Comparison of ENCODE assay signal across 12 mouse cellular contexts in the genomic region with DNA sequence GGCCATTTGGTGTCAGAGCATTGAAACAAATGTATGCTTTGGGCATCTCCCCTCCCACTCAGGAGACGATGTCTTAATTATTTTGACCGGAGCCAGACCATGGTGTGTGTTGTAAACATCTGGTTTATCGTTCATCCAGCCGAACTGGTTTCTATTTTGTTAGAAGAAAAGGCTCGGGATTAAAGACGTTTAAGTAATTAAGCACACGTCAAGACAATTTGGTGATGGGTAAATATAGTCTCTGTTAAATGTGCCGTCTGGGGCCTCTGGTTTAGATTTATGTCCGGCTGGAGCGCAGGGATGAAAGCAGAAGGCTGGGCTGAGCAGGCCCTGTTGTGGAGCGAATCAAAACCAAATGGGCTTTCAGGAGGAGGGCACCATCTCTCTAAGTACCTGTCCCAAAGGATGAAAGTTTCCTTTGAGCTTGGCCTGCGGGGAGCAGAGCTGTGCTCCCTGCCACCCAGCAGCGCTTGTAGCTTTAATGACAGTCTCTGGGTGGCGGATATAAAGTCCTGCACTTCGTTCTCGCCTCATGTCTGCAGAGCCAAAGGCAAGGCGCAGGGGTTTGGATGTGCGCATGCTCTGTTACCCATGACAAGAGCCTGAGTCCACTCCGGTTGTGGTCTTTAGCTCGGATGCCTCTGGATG.
DNase-seq lines count a peak whose midpoint lies in the region; ATAC-seq lines count a peak whose summit lies in the region.
"Had no signal": no experiment of that assay in that cellular context is flagged by ENCODE, and none has a peak within 500 bp of the region (broad histone marks: within the 10 kb centered on the region; RNA-seq: fewer than 3 reads in every experiment).

No protein-coding gene starts in this region.

- H3K27ac ChIP-seq in embryonic facial prominence, embryonic 13.5 days, result peak overlapping the region; percentile 55
- H3K27ac ChIP-seq in stomach, embryonic 14.5 days (ENCODE audit: low read length), result no peak overlapping the region

- peak; percentile 37 to 51 for DNase-seq in kidney, postnatal 4 days
- no peak for DNase-seq in kidney, postnatal 25 days
- DNase-seq in mesoderm, embryonic 11.5 days (ENCODE audit: low read depth, low spot score), result peak; percentile 68
- DNase-seq in ovary, postnatal 14 days (ENCODE audit: low spot score), result no peak
- no peak for DNase-seq in gastrocnemius, postnatal 10 days
- DNase-seq: cerebellum, adult 11-12 months; heart, adult 11 months; left cerebral cortex, postnatal 4 days; right cerebral cortex, postnatal 25 days had no signal

- H3K9me3 ChIP-seq in embryonic facial prominence, embryonic 13.5 days, result no peaks in the 10 kb centered on the region
- no peaks in the 10 kb centered on the region for H3K9me3 ChIP-seq in stomach, embryonic 14.5 days (ENCODE audit: control insufficient read depth, low read depth, low read length)
- H3K9me3 ChIP-seq: megakaryocyte, embryonic 14.5 days had no signal

- H3K36me3 ChIP-seq in embryonic facial prominence, embryonic 13.5 days, result no peaks in the 10 kb centered on the region
- H3K36me3 ChIP-seq in stomach, embryonic 14.5 days (ENCODE audit: control insufficient read depth, insufficient read depth, low read length), result no peaks in the 10 kb centered on the region

- H3K9ac ChIP-seq in embryonic facial prominence, embryonic 13.5 days, result peak overlapping the region; percentile 62
- H3K9ac ChIP-seq in stomach, embryonic 14.5 days (replicated peaks; ENCODE audit: low read depth, low read length), result no peak overlapping the region

- H3K4me1 ChIP-seq in embryonic facial prominence, embryonic 13.5 days, result peaks cover 34% of the 10 kb centered on the region
- 0 out of 2 replicates have a peak, but pooled peaks cover 5% of the 10 kb centered on the region for H3K4me1 ChIP-seq in stomach, embryonic 14.5 days (ENCODE audit: control insufficient read depth, insufficient read depth, low read length)
- H3K4me1 ChIP-seq: megakaryocyte, embryonic 14.5 days had no signal

- H3K27me3 ChIP-seq in embryonic facial prominence, embryonic 13.5 days, result no peaks in the 10 kb centered on the region
- no peaks in the 10 kb centered on the region for H3K27me3 ChIP-seq in stomach, embryonic 14.5 days (ENCODE audit: control insufficient read depth, insufficient read depth, low read length)

- H3K4me3 ChIP-seq in embryonic facial prominence, embryonic 13.5 days, result peak overlapping the region; percentile 13; the same call in 1 of the 2 replicates
- H3K4me3 ChIP-seq in stomach, embryonic 14.5 days (ENCODE audit: low read depth, low read length), result no peak overlapping the region
- H3K4me3 ChIP-seq: megakaryocyte, embryonic 14.5 days had no signal

- 6% methylated on average over 20 of the region's 20 CpGs for WGBS in embryonic facial prominence, embryonic 13.5 days
- 29% methylated on average over 20 of the region's 20 CpGs for WGBS in stomach, embryonic 14.5 days

- ATAC-seq in embryonic facial prominence, embryonic 13.5 days (ENCODE audit: insufficient number of reproducible peaks, insufficient read depth, low FRiP score, low TSS enrichment, low read depth), result 0 out of 2 replicates have a peak, but pooled peaks have one; percentile 27
- no peak; the same call in 1 of the 2 replicates for ATAC-seq in stomach, embryonic 14.5 days (ENCODE audit: insufficient number of reproducible peaks, insufficient read depth, low FRiP score, low read depth)

- H3K4me2 ChIP-seq in embryonic facial prominence, embryonic 13.5 days, result peak overlapping the region; percentile 55
- 0 out of 2 replicates have a peak overlapping the region, but pooled peaks have one; percentile 20 for H3K4me2 ChIP-seq in stomach, embryonic 14.5 days (replicated peaks; ENCODE audit: low read depth, low read length)

Comparison
In these comparisons a context has a peak if more than half of its experiments do, and no peak if none do; other contexts are left out.
1. DNase-seq: peak in kidney, postnatal 4 days (2 of 2) and mesoderm, embryonic 11.5 days (single experiment); none in kidney, postnatal 25 days (0 of 2), ovary, postnatal 14 days (single experiment) and gastrocnemius, postnatal 10 days (single experiment).